Mouse (Mus musculus) hindbrain, embryonic 15.5 days (tissue): ENCODE results near the gene Dcun1d4. TPM values are rescaled to one million over a fixed set of nuclear protein-coding genes. Genes with fewer than 3 reads are reported as not detected.

Experiments used
- ATAC-seq: fragments of 200-750 bp; cut with Nextera tagmentation; 2 replicates; pipeline ENCODE4 v1.8.0; 2017; ENCODE audit warnings: low read depth, moderate number of reproducible peaks, moderate TSS enrichment; ENCODE audit not compliant: low FRiP score
- H3K27ac ChIP-seq: fragments of 300-500 bp; sonication (generic); replicated peaks from 2 replicates; pipeline ENCODE4 v1.5.1; 2015; ENCODE audit warnings: mild to moderate bottlenecking, inconsistent platforms
- H3K27me3 ChIP-seq: fragments of 300-500 bp; sonication (generic); 2 replicates; pipeline ENCODE4 v1.6.1; 2015; ENCODE audit warnings: control low read depth, inconsistent platforms
- H3K36me3 ChIP-seq: fragments of 300-500 bp; sonication (generic); 2 replicates; pipeline ENCODE4 v1.6.1; 2015; ENCODE audit warnings: control low read depth, inconsistent platforms
- H3K4me1 ChIP-seq: fragments of 300-500 bp; sonication (generic); replicated peaks from 2 replicates; pipeline ENCODE4 v1.6.1; 2015; ENCODE audit warnings: control low read depth, inconsistent platforms
- H3K4me2 ChIP-seq: fragments of 300-500 bp; sonication (generic); 2 replicates; pipeline ENCODE4 v1.6.1; 2015; ENCODE audit warnings: moderate library complexity, mild to moderate bottlenecking, inconsistent platforms
- H3K4me3 ChIP-seq: fragments of 300-500 bp; sonication (generic); 2 replicates; pipeline ENCODE4 v1.5.1; 2015; ENCODE audit warnings: mild to moderate bottlenecking, inconsistent platforms
- H3K9ac ChIP-seq: fragments of 300-500 bp; sonication (generic); 2 replicates; pipeline ENCODE4 v1.6.1; 2015; ENCODE audit warnings: inconsistent platforms
- H3K9me3 ChIP-seq: fragments of 300-500 bp; sonication (generic); 2 replicates; pipeline ENCODE4 v1.6.1; 2016; ENCODE audit warnings: control low read depth, inconsistent platforms
- WGBS: fragments of 180-500 bp; shearing (Covaris S2); methylation state at CpG from one replicate; pipeline ENCODE4 v1.1.7; 2015; 5-methylcytosine and 5-hydroxymethylcytosine counted together
- polyA plus RNA-seq: library from polyadenylated mRNA; unstranded; fragments of >200 nt; fragmentation: Nextera tagmentation; extraction: Ambion mirVana; gene quantifications from 2 replicates; pipeline ENCODE4 v1.2.1, GENCODE M21; 2015

Gene Dcun1d4
- 47.4 and 50.1 TPM in 2 replicates for polyA plus RNA-seq

DNA sequence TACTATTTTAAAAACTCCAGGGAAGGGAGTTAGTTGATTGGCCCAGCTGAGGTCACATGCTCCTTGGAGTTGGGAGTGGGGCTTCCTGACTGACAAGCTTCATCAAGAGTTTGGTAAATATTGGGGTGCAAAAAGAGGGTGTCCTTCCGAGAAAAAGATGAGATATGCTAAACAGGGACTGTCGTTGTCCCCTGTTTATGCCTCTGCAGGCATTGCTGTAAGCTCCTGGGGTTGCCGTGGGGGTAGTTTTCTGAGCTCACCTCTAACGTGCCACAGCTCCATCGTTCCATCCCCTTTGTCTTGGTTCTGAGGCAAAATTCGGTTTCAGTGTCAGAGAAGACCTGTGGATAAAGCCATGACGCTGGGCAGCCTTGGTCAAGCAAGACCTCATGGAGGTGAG is at the start of gene Dcun1d4:
TSS of gene Dcun1d4 (plus strand) at position 301 of the 400 bp plus-strand sequence.
- no peak for ATAC-seq
- no peak within 1 kb of the TSS for H3K27ac ChIP-seq
- H3K9ac ChIP-seq: no peak within 1 kb of the TSS
- WGBS: 89% methylated on average over 7 of the region's 7 CpGs
- no peaks in the 10 kb centered on the region for H3K36me3 ChIP-seq
- no peak within 1 kb of the TSS for H3K4me3 ChIP-seq
- H3K4me1 ChIP-seq: peaks cover 6% of the 10 kb centered on the region; the same call in 1 of the 2 replicates
- no peaks in the 10 kb centered on the region for H3K27me3 ChIP-seq
- no peaks in the 10 kb centered on the region for H3K9me3 ChIP-seq
- no peak within 1 kb of the TSS for H3K4me2 ChIP-seq

DNA sequence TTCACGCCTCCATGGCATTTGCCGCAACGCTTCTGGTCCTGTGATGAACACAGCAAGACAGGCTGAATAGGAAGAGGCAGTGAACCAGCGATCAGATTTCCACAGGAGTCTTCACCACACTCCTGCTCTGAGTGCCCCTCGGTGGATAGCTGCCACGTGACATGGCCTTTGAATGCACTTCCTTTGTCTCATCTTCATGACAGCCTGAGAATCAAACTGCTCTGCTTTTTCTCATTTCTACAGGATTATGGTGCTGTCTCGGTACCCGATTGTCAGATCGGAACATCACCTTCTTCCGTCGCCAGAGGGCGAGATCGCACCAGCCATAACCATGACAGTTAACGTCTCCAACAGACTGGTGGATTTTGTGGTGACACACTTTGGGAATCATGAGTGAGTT is 49.2 kb upstream of the Dcun1d4 start:
- ATAC-seq: peak; percentile 89
- H3K4me2 ChIP-seq: peak overlapping the region; percentile 39; the same call in 1 of the 2 replicates
- no peaks in the 10 kb centered on the region for H3K4me1 ChIP-seq
- no peaks in the 10 kb centered on the region for H3K9me3 ChIP-seq
- no peaks in the 10 kb centered on the region for H3K27me3 ChIP-seq
- H3K36me3 ChIP-seq: no peaks in the 10 kb centered on the region
- H3K4me3 ChIP-seq: no peak overlapping the region
- H3K27ac ChIP-seq: peak overlapping the region; percentile 42; the same call in 1 of the 2 replicates
- 0 out of 2 replicates have a peak overlapping the region, but pooled peaks have one; percentile 25 for H3K9ac ChIP-seq
- 15% methylated on average over 14 of the region's 14 CpGs for WGBS

DNA sequence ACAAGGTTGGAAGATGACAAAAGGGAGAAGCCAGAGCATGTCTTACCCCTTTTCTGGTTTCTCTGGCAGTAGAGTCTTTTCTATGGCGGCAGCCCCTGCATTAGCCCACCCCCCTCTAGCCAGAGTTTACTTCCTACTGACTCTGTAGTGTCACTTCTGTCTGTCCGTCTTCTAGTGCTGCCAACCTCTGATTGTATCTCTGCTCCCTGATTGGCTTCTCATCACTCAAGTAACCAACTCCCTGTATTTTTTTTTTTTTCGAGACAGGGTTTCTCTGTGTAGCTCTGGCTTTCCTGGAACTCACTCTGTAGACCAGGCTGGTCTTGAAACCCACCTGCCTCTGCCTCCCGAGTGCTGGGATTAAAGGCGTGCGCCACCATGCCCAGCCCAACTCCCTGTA is 48.0 kb upstream of the Dcun1d4 start:
- Histone ChIP-seq H3K9me3 (no peaks in the 10 kb centered on the region), H3K9ac (no peak overlapping the region), H3K4me1 (no peaks in the 10 kb centered on the region), H3K36me3 (no peaks in the 10 kb centered on the region), H3K27ac (no peak overlapping the region), H3K27me3 (no peaks in the 10 kb centered on the region), H3K4me3 (no peak overlapping the region), H3K4me2 (no peak overlapping the region)
- WGBS: 91% methylated on average over 6 of the region's 6 CpGs
- no peak for ATAC-seq

DNA sequence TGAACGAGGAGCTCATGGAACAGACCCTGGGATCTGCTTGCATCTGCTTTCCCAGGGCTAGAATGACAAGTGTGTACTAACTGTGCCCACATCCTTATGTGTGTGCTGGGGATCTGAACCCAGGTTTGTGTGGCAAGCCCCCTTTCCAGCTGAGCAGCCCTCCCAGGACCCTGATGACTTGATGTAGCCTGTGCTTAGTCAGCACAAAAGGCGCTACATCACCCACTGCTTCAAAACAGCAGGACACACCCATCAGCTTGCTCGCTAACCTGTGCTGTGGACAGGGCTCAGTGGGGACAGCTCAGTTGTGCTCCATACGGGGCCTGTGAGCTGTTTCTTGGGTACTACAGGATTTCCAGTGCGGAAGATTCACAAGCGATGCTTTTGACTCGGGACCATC is 46.0 kb upstream of the Dcun1d4 start:
- no peaks in the 10 kb centered on the region for H3K27me3 ChIP-seq
- no peaks in the 10 kb centered on the region for H3K4me1 ChIP-seq
- H3K9ac ChIP-seq: no peak overlapping the region
- H3K9me3 ChIP-seq: no peaks in the 10 kb centered on the region
- no peak overlapping the region for H3K27ac ChIP-seq
- H3K36me3 ChIP-seq: no peaks in the 10 kb centered on the region
- no peak overlapping the region for H3K4me3 ChIP-seq
- 78% methylated on average over 7 of the region's 7 CpGs for WGBS
- no peak for ATAC-seq
- no peak overlapping the region for H3K4me2 ChIP-seq

DNA sequence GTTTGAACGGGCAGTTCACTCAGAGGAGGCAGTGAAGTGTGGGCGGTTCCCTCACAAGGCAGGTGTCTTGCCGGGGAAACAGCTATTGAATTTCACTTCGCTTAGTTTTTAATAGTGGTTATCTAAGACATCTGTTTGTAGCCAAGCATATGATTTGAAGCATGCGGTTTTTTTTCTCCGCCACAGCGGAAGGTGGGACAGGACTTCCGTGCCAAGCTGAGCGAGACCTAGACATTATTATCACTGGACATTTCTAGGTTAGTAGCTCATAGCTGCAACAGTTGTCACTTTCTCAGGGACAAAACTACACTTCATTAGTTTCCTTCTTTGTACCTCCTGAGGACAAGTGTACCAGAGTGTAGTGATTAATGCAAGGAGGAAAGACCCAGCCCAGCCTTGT is 38.6 kb upstream of the Dcun1d4 start:
- Histone ChIP-seq H3K27me3 (no peaks in the 10 kb centered on the region), H3K4me1 (no peaks in the 10 kb centered on the region), H3K36me3 (no peaks in the 10 kb centered on the region), H3K4me3 (no peak overlapping the region), H3K4me2 (no peak overlapping the region), H3K9me3 (no peaks in the 10 kb centered on the region), H3K27ac (no peak overlapping the region), H3K9ac (no peak overlapping the region)
- no peak for ATAC-seq
- 77% methylated on average over 9 of the region's 9 CpGs for WGBS

DNA sequence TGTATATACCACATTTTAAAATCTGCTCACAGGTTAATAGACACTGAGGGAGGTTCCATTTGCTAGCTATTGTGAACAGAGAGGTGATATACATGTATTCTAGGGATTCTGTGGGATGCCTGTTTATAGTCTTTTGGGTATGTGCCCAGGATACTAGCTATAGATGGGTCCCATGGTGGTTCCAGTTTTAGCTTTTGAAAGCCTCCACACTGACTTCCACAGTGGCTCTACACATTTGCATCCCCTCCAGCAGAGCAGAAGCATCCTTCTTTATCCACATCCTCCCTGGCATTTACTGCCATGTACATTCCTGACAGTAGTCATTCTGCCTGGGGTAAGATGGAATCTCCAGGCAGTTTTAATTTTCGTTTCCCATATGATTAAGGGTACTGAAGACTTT is 30.5 kb upstream of the Dcun1d4 start:
- Histone ChIP-seq H3K27me3 (no peaks in the 10 kb centered on the region), H3K9me3 (no peaks in the 10 kb centered on the region), H3K4me2 (no peak overlapping the region), H3K36me3 (no peaks in the 10 kb centered on the region), H3K4me1 (no peaks in the 10 kb centered on the region), H3K27ac (no peak overlapping the region), H3K9ac (no peak overlapping the region), H3K4me3 (no peak overlapping the region)
- 82% methylated on average over 1 of the region's 1 CpGs for WGBS
- no peak for ATAC-seq

DNA sequence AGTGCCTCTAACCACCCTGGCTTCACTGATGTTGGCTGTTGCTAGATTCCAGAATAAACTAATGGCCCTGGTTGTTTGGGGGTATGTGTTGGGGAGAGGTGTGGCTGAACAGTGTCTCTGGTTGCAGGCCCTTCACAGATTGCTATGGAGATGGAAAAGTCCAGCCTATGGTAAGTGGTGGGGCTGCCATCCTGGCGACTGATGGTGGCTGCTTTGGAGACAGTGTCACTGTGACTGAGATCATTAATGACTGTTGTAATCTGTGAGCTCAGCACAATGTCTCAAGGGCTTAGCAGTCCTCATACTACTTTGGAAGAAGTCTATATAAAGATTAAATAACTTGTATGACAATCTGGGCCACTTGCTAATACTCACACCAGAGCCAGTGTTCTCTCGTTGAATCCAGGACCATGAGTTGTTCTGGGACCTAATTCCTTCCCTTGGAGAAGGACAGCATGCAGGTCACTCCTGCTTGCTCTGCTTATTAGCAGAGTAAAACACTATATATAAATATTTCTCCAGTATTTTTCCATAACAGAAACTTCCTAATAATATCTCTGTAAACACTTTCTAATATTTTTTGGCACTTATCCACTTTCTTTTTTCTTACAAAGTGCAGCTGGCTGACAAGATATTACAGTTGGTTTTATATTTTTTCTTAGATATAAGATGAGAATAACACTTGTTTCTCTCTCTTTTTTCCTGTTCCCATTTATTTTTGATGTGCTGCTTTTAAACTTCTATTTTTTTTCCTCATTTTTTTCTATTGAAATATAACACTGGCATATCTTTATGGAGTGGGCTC is 26.1 kb upstream of the Dcun1d4 start:
- H3K36me3 ChIP-seq: no peaks in the 10 kb centered on the region
- ATAC-seq: no peak
- H3K4me2 ChIP-seq: no peak overlapping the region
- H3K27me3 ChIP-seq: no peaks in the 10 kb centered on the region
- H3K9ac ChIP-seq: no peak overlapping the region
- no peaks in the 10 kb centered on the region for H3K4me1 ChIP-seq
- H3K9me3 ChIP-seq: no peaks in the 10 kb centered on the region
- whole genome bisulfite sequencing: 81% methylated on average over 2 of the region's 2 CpGs
- H3K4me3 ChIP-seq: no peak overlapping the region
- H3K27ac ChIP-seq: no peak overlapping the region

DNA sequence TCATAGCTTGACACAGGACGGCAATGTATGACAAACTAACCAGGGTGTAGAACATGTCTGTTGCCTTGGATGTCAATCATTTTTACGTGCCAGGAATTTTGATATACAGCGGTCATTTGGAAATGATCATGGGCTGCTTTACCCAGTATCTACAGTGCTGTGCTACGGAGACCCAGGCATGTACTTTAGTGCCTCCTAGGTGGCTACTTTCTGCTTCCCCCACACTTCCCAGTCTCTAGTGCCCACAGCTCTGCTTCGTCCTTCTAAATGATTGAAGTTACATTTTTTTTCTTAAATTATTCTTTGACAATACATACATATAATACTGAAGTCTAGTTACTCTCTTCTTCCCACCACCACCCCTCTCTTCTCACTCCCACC is 25.5 kb upstream of the Dcun1d4 start:
- Histone ChIP-seq H3K27ac (no peak overlapping the region), H3K4me3 (no peak overlapping the region), H3K9ac (no peak overlapping the region), H3K4me1 (no peaks in the 10 kb centered on the region), H3K27me3 (no peaks in the 10 kb centered on the region), H3K4me2 (no peak overlapping the region), H3K36me3 (no peaks in the 10 kb centered on the region), H3K9me3 (no peaks in the 10 kb centered on the region)
- 89% methylated on average over 5 of the region's 5 CpGs for WGBS
- no peak for ATAC-seq

DNA sequence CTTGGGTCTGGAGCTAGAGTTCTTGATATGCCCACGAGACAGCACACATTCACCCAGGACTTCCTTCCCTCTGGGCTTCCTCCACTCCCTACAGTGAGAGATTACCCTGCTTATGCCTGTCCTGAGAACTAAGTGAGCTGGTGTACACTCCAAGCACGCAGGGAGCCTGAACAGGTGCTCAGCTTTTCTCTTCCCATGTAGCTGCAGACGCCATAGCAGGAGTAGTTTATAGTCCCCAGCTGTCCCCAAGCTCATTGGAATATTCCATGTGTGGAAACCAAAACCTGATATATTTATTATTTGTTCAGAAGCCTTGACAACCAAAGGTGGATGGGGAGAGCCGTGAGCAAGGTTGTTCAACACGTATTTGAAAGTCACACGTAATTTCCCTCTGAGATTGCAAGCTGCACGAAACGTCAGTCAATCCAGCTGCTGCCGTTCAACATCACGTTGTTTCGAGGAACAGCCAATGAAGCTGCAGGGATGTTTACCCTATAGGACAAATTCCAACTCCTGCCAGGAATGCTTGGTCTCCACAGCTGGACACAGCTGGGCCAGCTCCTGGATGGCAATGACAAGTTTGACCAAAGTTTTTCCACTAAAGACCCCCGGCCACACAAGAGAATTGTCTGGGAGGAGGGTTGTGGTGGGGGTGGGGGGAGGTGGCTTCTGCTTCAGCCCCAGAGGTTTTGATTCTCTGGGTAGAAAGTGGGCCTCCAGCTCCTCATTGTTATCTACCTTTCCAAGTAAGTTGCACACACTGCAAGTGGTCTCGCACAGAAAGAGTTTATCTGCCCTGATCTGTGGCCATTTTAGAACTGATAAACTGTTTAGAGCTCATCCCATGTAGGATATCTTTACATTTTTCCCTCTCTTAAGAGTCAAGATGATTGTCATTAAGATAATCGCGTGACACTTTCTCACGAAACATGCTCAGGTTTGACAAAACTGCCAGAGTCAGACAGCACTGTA is 12.1 kb upstream of the Dcun1d4 start:
- no peaks in the 10 kb centered on the region for H3K9me3 ChIP-seq
- 89% methylated on average over 16 of the region's 16 CpGs for WGBS

DNA sequence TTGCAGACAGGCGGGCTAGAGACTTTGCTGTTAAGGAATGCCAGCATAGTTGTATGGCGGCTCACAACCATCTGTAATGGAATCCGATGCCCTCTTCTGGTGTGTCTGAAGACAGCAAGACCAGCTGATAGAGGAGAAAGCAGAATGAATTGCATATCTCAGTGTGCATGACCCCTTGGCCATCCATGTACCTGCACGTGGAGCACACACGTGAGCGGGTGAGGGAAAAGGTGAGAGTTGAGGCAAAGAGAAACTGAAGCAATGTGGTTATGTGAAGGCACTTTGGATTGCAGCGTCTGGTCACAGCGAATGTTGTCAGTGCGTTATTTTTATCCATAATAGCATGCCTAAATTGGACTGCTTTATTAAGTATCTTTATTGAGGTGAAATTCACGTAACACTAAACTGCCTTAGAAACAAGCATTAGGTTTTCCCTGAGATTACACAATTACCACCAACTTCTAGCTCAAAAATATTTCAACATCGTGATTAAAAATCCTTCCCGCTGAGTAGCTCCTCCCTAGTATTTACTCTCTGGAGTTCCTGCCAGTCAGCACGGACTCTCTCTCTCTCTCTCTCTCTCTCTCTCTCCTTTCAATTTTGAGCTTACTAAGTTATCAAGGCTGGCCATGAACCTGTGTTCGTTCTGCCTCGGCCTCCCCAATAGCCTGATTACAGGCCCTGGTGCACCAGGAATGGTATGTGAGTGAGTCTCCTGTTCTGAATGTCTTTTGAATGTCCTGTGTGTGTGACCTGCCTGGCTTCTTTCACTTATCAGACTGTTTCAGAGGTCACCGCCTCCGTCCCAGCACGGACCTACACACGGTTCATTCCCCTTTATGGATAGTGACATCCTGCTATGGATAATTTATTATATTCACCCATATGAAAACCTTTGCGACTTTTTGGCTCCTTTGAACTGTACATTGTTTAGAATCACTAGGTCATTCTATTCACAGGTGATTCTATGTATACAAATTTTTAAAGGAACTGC is 6.1 kb upstream of the Dcun1d4 start:
- H3K4me3 ChIP-seq: no peak overlapping the region
- H3K27ac ChIP-seq: no peak overlapping the region
- WGBS: 87% methylated on average over 20 of the region's 20 CpGs
- H3K4me2 ChIP-seq: no peak overlapping the region
- H3K9ac ChIP-seq: no peak overlapping the region
- H3K36me3 ChIP-seq: no peaks in the 10 kb centered on the region
- H3K4me1 ChIP-seq: no peaks in the 10 kb centered on the region
- no peaks in the 10 kb centered on the region for H3K27me3 ChIP-seq
- no peak for ATAC-seq
- no peaks in the 10 kb centered on the region for H3K9me3 ChIP-seq

More for the DNA sequence above, 12.1 kb upstream of the Dcun1d4 start:
- H3K4me3 ChIP-seq: no peak overlapping the region
- no peak overlapping the region for H3K4me2 ChIP-seq
- no peak for ATAC-seq
- no peak overlapping the region for H3K27ac ChIP-seq
- H3K27me3 ChIP-seq: no peaks in the 10 kb centered on the region
- H3K36me3 ChIP-seq: no peaks in the 10 kb centered on the region
- no peaks in the 10 kb centered on the region for H3K4me1 ChIP-seq
- no peak overlapping the region for H3K9ac ChIP-seq

DNA sequence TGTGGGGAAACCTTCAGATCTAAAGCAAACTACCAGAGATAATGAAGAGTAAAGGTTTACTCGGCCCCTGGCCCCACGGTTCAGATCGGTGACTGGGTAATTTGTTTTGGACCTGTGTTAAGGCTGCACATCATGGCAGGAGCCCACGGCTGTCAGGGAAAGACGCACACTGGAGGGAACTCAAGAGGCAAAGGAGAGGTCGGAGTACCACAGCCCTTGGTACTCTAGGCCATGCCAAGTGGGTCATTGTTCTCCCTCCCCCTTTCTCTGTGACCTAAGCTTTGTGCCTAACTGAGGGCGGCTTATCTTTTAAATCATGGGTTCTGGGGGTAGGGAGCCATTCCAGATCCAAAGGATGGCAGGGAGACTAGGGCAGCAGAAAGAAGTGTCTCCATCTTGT is 601 bp downstream of the Dcun1d4 start:
- no peak overlapping the region for H3K4me2 ChIP-seq
- no peaks in the 10 kb centered on the region for H3K9me3 ChIP-seq
- no peak overlapping the region for H3K9ac ChIP-seq
- no peaks in the 10 kb centered on the region for H3K27me3 ChIP-seq
- H3K4me1 ChIP-seq: peaks cover 11% of the 10 kb centered on the region; the same call in 1 of the 2 replicates
- ATAC-seq: no peak
- no peak overlapping the region for H3K27ac ChIP-seq
- H3K36me3 ChIP-seq: no peaks in the 10 kb centered on the region
- H3K4me3 ChIP-seq: no peak overlapping the region
- WGBS: 92% methylated on average over 7 of the region's 7 CpGs
